Mouse (Mus musculus) CH12.LX (cell line): ENCODE data around the gene Pelo. TPM values are rescaled to one million over a fixed set of nuclear protein-coding genes. Genes with fewer than 3 reads are reported as not detected.

ENCODE experiments used
- DNase-seq: peaks from one replicate; pipeline ENCODE4 v3.0.0-alpha.2; 2013; ENCODE audit errors: extremely low read depth
- H3K27ac ChIP-seq: 2 replicates; pipeline ENCODE4 v1.5.1; 2012; ENCODE audit warnings: low read depth, mild to moderate bottlenecking, control low read depth, moderate library complexity; ENCODE audit not compliant: insufficient read depth
- H3K27me3 ChIP-seq: replicated peaks from 2 replicates; pipeline ENCODE3; 2012; ENCODE audit warnings: inconsistent platforms
- H3K36me3 ChIP-seq, 2 experiments: replicated peaks in 1 of 2; 2 replicates each; pipeline versions ENCODE3 to v1.6.1; 2012; ENCODE audit warnings: inconsistent platforms in 1 of 2, low read length in 1 of 2, mild to moderate bottlenecking in 1 of 2, mixed read lengths in 1 of 2, moderate library complexity in 1 of 2; ENCODE audit not compliant: control insufficient read depth in 1 of 2, insufficient read depth in 1 of 2
- H3K4me1 ChIP-seq, 2 experiments: 2 replicates each; pipeline ENCODE4 v1.6.1; 2012; ENCODE audit warnings: inconsistent platforms in 1 of 2, moderate library complexity in 1 of 2; ENCODE audit not compliant: insufficient read depth in 2 of 2, control insufficient read depth in 1 of 2
- H3K4me2 ChIP-seq: 2 replicates; pipeline ENCODE4 v1.6.1; 2012; ENCODE audit warnings: low read depth, mild to moderate bottlenecking, control low read depth; ENCODE audit not compliant: poor library complexity, insufficient read depth, severe bottlenecking
- H3K4me3 ChIP-seq, 3 experiments: fragments of 150-350 bp in 1 of 3; sonication (generic) in 1 of 3; replicated peaks in 1 of 3; 2 replicates each; pipeline versions ENCODE3 to v1.5.1; 2011 to 2012; ENCODE audit warnings: low read depth in 2 of 3, low read length in 2 of 3, mild to moderate bottlenecking in 2 of 3, moderate library complexity in 2 of 3, control low read depth in 1 of 3, improper control_type of control experiment in 1 of 3, inconsistent platforms in 1 of 3, mixed read lengths in 1 of 3; ENCODE audit not compliant: poor library complexity in 1 of 3
- H3K79me2 ChIP-seq: replicated peaks from 2 replicates; pipeline ENCODE4 v1.6.1; 2012; ENCODE audit warnings: mild to moderate bottlenecking, moderate library complexity; ENCODE audit not compliant: control insufficient read depth, poor library complexity, insufficient read depth, severe bottlenecking; ENCODE audit errors: extremely low read depth
- H3K9ac ChIP-seq: 2 replicates; pipeline ENCODE4 v1.6.1; 2012; ENCODE audit warnings: low read depth, mild to moderate bottlenecking, control low read depth, moderate library complexity; ENCODE audit not compliant: insufficient read depth
- H3K9me3 ChIP-seq: replicated peaks from 2 replicates; pipeline ENCODE3; 2012; ENCODE audit warnings: low read length, inconsistent platforms, mixed read lengths
- BHLHE40 ChIP-seq: IDR thresholded peaks from 2 replicates; pipeline ENCODE4 v1.6.1; 2011; ENCODE audit warnings: mild to moderate bottlenecking, low read depth, low read length, improper control_type of control experiment
- CHD1 ChIP-seq: IDR thresholded peaks from 2 replicates; pipeline ENCODE4 v1.6.1; 2012; ENCODE audit warnings: low read depth, low read length, improper control_type of control experiment, inconsistent platforms
- CTCF ChIP-seq, 2 experiments: IDR thresholded peaks in 1 of 2; conservative IDR thresholded peaks in 1 of 2; 2 replicates each; pipeline ENCODE4 v1.5.1; 2011 to 2012; ENCODE audit warnings: low read depth in 2 of 2, low read length in 2 of 2, improper control_type of control experiment in 1 of 2, inconsistent platforms in 1 of 2, mild to moderate bottlenecking in 1 of 2, moderate library complexity in 1 of 2
- E2F4 ChIP-seq: IDR thresholded peaks from 2 replicates; pipeline ENCODE4 v1.6.1; 2011; ENCODE audit warnings: low read depth, low read length, improper control_type of control experiment; ENCODE audit not compliant: insufficient replicate concordance
- EP300 ChIP-seq: IDR thresholded peaks from 2 replicates; pipeline ENCODE4 v1.6.1; 2011; ENCODE audit warnings: low read length, improper control_type of control experiment
- GABPA ChIP-seq: IDR thresholded peaks from 2 replicates; pipeline ENCODE4 v1.6.1; 2012; ENCODE audit warnings: low read depth, low read length, improper control_type of control experiment, inconsistent platforms; ENCODE audit not compliant: insufficient replicate concordance
- JUN ChIP-seq: IDR thresholded peaks from 2 replicates; pipeline ENCODE4 v1.6.1; 2011; ENCODE audit warnings: low read depth, mild to moderate bottlenecking, low read length, improper control_type of control experiment, moderate library complexity; ENCODE audit not compliant: insufficient read depth
- JUND ChIP-seq: conservative IDR thresholded peaks from 2 replicates; pipeline ENCODE4 v1.6.1; 2011; ENCODE audit warnings: low read depth, low read length, improper control_type of control experiment
- KAT2A ChIP-seq: IDR thresholded peaks from 2 replicates; pipeline ENCODE4 v1.6.1; 2012; ENCODE audit warnings: low read length, improper control_type of control experiment, inconsistent platforms; ENCODE audit not compliant: insufficient replicate concordance
- MAFK ChIP-seq: IDR thresholded peaks from 2 replicates; pipeline ENCODE4 v1.6.1; 2011; ENCODE audit warnings: low read length, improper control_type of control experiment; ENCODE audit not compliant: insufficient replicate concordance
- MAX ChIP-seq: IDR thresholded peaks from 2 replicates; pipeline ENCODE4 v1.6.1; 2011; ENCODE audit warnings: low read length, improper control_type of control experiment
- MEF2A ChIP-seq: IDR thresholded peaks from 2 replicates; pipeline ENCODE4 v1.6.1; 2014; ENCODE audit warnings: low read depth, mild to moderate bottlenecking, inconsistent platforms, low read length, improper control_type of control experiment, borderline replicate concordance
- NELFE ChIP-seq: IDR thresholded peaks from 2 replicates; pipeline ENCODE4 v1.6.1; 2011; ENCODE audit warnings: low read depth, low read length, improper control_type of control experiment
- NRF1 ChIP-seq: IDR thresholded peaks from 2 replicates; pipeline ENCODE4 v1.6.1; 2014; ENCODE audit warnings: low read depth, mild to moderate bottlenecking, inconsistent platforms, low read length, improper control_type of control experiment, moderate library complexity
- POLR2A ChIP-seq: IDR thresholded peaks from 2 replicates; pipeline ENCODE4 v1.6.1; 2011; ENCODE audit warnings: low read depth, mild to moderate bottlenecking, improper control_type of control experiment, low read length
- RAD21 ChIP-seq: IDR thresholded peaks from 2 replicates; pipeline ENCODE4 v1.6.1; 2011; ENCODE audit warnings: low read depth, mild to moderate bottlenecking, low read length, improper control_type of control experiment, moderate library complexity
- RCOR1 ChIP-seq: conservative IDR thresholded peaks from 2 replicates; pipeline ENCODE4 v1.6.1; 2012; ENCODE audit warnings: low read depth, mild to moderate bottlenecking, inconsistent platforms, low read length, improper control_type of control experiment
- TBP ChIP-seq: conservative IDR thresholded peaks from 2 replicates; pipeline ENCODE4 v1.6.1; 2011; ENCODE audit warnings: low read depth, low read length, improper control_type of control experiment
- TCF12 ChIP-seq: IDR thresholded peaks from 2 replicates; pipeline ENCODE4 v1.6.1; 2014; ENCODE audit warnings: low read depth, mild to moderate bottlenecking, inconsistent platforms, low read length, improper control_type of control experiment
- USF1 ChIP-seq: IDR thresholded peaks from 2 replicates; pipeline ENCODE4 v1.6.1; 2014; ENCODE audit warnings: low read depth, mild to moderate bottlenecking, inconsistent platforms, low read length, improper control_type of control experiment
- USF2 ChIP-seq: conservative IDR thresholded peaks from 2 replicates; pipeline ENCODE4 v1.6.1; 2011; ENCODE audit warnings: low read depth, low read length, improper control_type of control experiment
- ZNF384 ChIP-seq: IDR thresholded peaks from 2 replicates; pipeline ENCODE4 v1.6.1; 2012; ENCODE audit warnings: low read depth, low read length, improper control_type of control experiment, inconsistent platforms
- dilution Hi-C: fragments of 300-500 bp; cut with MboI; formaldehyde crosslinking; loops from 2 replicates; pipeline ENCODE4 v1.14.3; 2020; ENCODE audit warnings: low sequenced_read_pairs; ENCODE audit not compliant: extremely low pct_unique_long_range_greater_than_20kb, extremely low pct_ligation_motif_present
- in situ Hi-C: fragments of 300-500 bp; cut with MboI; formaldehyde crosslinking; loops from 3 replicates; pipeline ENCODE4 v1.14.3; 2019; ENCODE audit warnings: low sequenced_read_pairs, low pct_ligation_motif_present, low pct_unique_long_range_greater_than_20kb, mixed read lengths
- polyA plus RNA-seq: library from polyadenylated mRNA; unstranded; fragments of >175 nt; gene quantifications from 2 replicates; pipeline ENCODE4 v1.2.1, GENCODE M21; 2012; ENCODE audit warnings: low read depth; ENCODE audit not compliant: insufficient read length
- total RNA-seq, 2 experiments: library from RNA; depleted of rRNA; stranded (reverse); fragments of 300-350 nt in 1 of 2; fragments of >200 nt in 1 of 2; gene quantifications; 2 replicates each; pipeline ENCODE4 v1.2.3; 2012 to 2014

Pelo gene
- total and polyA plus RNA-seq, 3 experiments: 18.9 to 46.0 (median 29.7) TPM

GRCm38 (mm10) chr13:115096216-115096615, 6.2 kb upstream of the Pelo start:
- no peak for DNase-seq
- Histone ChIP-seq H3K27me3 (no peaks in the 10 kb centered on the region), H3K4me3 (no peak overlapping the region), H3K9ac (no peak overlapping the region), H3K9me3 (no peaks in the 10 kb centered on the region), H3K4me2 (no peak overlapping the region), H3K27ac (no peak overlapping the region), H3K79me2 (no peaks in the 10 kb centered on the region), H3K4me1 (peaks cover 3 to 10% of the 10 kb centered on the region in 2 experiments; a peak in 3 of 4 replicates), H3K36me3 (no peaks in the 10 kb centered on the region)
- TF ChIP-seq GABPA: no peak
- no peak for TF ChIP-seq MEF2A
- no peak for TF ChIP-seq CTCF (conservative IDR thresholded peaks at IDR 0.05 in 1 of 2, IDR thresholded peaks at IDR 0.05 in 1 of 2; ENCODE audit: low read depth in 2 of 2, low read length in 2 of 2)
- TF ChIP-seq BHLHE40: no peak
- TF ChIP-seq RAD21: no peak
- no peak for TF ChIP-seq TCF12
- no peak for TF ChIP-seq EP300
- TF ChIP-seq USF2: no peak
- no peak for TF ChIP-seq MAX
- TF ChIP-seq CHD1: no peak
- no peak for TF ChIP-seq NELFE
- in situ Hi-C loops: no loop called here
- dilution Hi-C loops: no loop called here

- Histone ChIP-seq H3K27ac (no peak overlapping the region), H3K9me3 (no peaks in the 10 kb centered on the region), H3K4me1 (peaks cover 5 to 16% of the 10 kb centered on the region in 2 experiments; a peak in 3 of 4 replicates), H3K4me2 (no peak overlapping the region), H3K4me3 (no peak overlapping the region), H3K79me2 (no peaks in the 10 kb centered on the region), H3K36me3 (no peaks in the 10 kb centered on the region), H3K27me3 (no peaks in the 10 kb centered on the region), H3K9ac (no peak overlapping the region)
- no peak for TF ChIP-seq MAFK
- TF ChIP-seq CTCF (conservative IDR thresholded peaks at IDR 0.05 in 1 of 2, IDR thresholded peaks at IDR 0.05 in 1 of 2; ENCODE audit: low read depth in 2 of 2, low read length in 2 of 2): 0 out of 4 replicates have a peak, but pooled peaks of 1 of the 2 experiments have one; percentile 19
- dilution Hi-C loops (no loop called here), in situ Hi-C loops (no loop called here)
- DNase-seq: no peak
Observed at GRCm38 (mm10) chr13:115095392-115095791, 5.4 kb upstream of the Pelo start.

- no peak for DNase-seq
- dilution Hi-C loops (no loop called here), in situ Hi-C loops (no loop called here)
- Histone ChIP-seq H3K36me3 (peaks cover 6 to 16% of the 10 kb centered on the region in 2 experiments), H3K79me2 (peaks cover 16% of the 10 kb centered on the region), H3K27me3 (no peaks in the 10 kb centered on the region), H3K9me3 (no peaks in the 10 kb centered on the region), H3K27ac (no peak overlapping the region), H3K9ac (no peak overlapping the region), H3K4me1 (peaks cover 5 to 22% of the 10 kb centered on the region in 2 experiments; a peak in 3 of 4 replicates), H3K4me2 (no peak overlapping the region), H3K4me3 (no peak overlapping the region)
- no peak for TF ChIP-seq JUN
- no peak for TF ChIP-seq E2F4
- no peak for TF ChIP-seq RCOR1
- TF ChIP-seq MAFK: no peak
- no peak for TF ChIP-seq USF1
- no peak for TF ChIP-seq NRF1
- TF ChIP-seq ZNF384: no peak
- no peak for TF ChIP-seq KAT2A
- TF ChIP-seq EP300: no peak
- TF ChIP-seq JUND: no peak
- no peak for TF ChIP-seq MEF2A
- no peak for TF ChIP-seq TBP
- no peak for TF ChIP-seq MAX
- TF ChIP-seq POLR2A: no peak
Observed at GRCm38 (mm10) chr13:115091511-115091910, 1.5 kb upstream of the Pelo start.
